Mouse (Mus musculus): ENCODE results near the gene Fahd2a.

- TF ChIP-seq CTCF (IDR thresholded peaks at IDR 0.05; ENCODE audit: low read depth), result no peak
- TF ChIP-seq EP300 (IDR thresholded peaks at IDR 0.05; ENCODE audit: low read depth), result no peak
Measured at GRCm38 (mm10) chr2:127479210-127479609, 34.8 kb upstream of the Fahd2a start.

Measured in heart, postnatal 0 days (tissue).